Mouse (Mus musculus) embryo, embryonic 11 days (tissue): Measurements from ENCODE around the gene Fndc3b.
A peak's percentile ranks its signal among the peaks of the same experiment; 100 is the strongest.

Source experiments
- DNase-seq: peaks from one replicate; pipeline ENCODE4 v3.0.0-alpha.2; 2015

Gene Fndc3b

DNA sequence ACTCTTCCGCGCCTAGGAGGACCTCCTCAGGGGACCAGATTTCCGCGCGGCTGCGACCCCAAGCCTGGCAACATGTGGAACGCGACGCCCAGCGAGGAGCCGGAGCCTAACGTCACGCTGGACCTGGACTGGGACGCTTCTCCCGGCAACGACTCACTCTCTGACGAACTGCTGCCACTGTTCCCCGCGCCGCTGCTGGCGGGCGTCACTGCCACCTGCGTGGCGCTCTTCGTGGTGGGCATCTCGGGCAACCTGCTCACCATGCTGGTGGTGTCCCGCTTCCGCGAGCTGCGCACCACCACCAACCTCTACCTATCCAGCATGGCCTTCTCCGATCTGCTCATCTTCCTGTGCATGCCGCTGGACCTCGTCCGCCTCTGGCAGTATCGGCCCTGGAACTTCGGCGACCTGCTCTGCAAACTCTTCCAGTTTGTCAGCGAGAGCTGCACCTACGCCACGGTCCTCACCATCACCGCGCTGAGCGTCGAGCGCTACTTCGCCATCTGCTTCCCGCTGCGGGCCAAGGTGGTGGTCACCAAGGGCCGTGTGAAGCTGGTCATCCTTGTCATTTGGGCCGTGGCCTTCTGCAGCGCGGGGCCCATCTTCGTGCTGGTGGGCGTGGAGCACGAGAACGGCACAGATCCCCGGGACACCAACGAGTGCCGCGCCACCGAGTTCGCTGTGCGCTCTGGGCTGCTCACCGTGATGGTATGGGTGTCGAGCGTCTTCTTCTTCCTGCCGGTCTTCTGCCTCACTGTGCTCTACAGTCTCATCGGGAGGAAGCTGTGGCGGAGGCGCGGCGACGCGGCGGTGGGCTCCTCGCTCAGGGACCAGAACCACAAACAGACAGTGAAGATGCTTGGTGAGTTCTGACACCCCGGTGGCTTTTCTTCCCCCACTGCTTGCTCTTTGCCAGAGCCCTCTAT, 339.1 kb downstream of the Fndc3b start:
- DNase-seq: peak; percentile 39

- no peak for DNase-seq
Observed at GRCm38 (mm10) chr3:27371276-27371621, 339.9 kb downstream of the Fndc3b start, which contains the start of gene Ghsr. Ghsr (plus strand) TSS chr3:27371351.

GRCm38 (mm10) chr3:27370582-27371275, 340.4 kb downstream of the Fndc3b start:
- no peak for DNase-seq

- DNase-seq: peak; percentile 84
Observed at GRCm38 (mm10) chr3:27370125-27370524, 341.0 kb downstream of the Fndc3b start.
